Mouse (Mus musculus) adrenal gland, postnatal 10 days (tissue): ENCODE data around the gene Rasgrf1. TPM values are rescaled to one million over a fixed set of nuclear protein-coding genes. Genes with fewer than 3 reads are reported as not detected.

Experiments
- DNase-seq: peaks from one replicate; pipeline ENCODE4 v3.0.0; 2021; ENCODE audit warnings: mixed read lengths
- total RNA-seq, 2 experiments: library from RNA; stranded (reverse); gene quantifications; 2 replicates each; pipeline ENCODE4 v1.2.3; 2021

The Rasgrf1 gene
- total RNA-seq, 2 experiments from 2014 or later, result 1.9 TPM

GRCm38 (mm10) chr9:89968836-89969450 is 59.2 kb downstream of the Rasgrf1 start:
- DNase-seq, result no peak

DNA sequence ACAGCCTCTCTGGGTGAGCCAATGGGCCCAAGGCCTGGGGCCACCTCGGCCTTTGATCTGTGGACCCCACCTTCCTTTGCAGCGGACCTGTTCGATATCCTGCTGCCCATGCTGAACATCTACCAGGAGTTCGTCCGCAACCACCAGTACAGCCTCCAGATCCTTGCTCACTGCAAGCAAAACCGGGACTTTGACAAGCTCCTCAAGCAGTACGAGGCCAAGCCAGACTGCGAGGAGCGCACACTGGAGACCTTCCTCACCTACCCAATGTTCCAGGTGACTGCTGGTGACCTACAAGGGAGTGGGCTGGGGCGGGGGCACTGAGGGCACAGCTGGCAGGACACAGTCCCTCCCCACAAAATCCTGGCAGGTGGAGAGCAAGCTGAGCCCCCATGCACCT is 60.6 kb downstream of the Rasgrf1 start:
- DNase-seq, result no peak

DNA sequence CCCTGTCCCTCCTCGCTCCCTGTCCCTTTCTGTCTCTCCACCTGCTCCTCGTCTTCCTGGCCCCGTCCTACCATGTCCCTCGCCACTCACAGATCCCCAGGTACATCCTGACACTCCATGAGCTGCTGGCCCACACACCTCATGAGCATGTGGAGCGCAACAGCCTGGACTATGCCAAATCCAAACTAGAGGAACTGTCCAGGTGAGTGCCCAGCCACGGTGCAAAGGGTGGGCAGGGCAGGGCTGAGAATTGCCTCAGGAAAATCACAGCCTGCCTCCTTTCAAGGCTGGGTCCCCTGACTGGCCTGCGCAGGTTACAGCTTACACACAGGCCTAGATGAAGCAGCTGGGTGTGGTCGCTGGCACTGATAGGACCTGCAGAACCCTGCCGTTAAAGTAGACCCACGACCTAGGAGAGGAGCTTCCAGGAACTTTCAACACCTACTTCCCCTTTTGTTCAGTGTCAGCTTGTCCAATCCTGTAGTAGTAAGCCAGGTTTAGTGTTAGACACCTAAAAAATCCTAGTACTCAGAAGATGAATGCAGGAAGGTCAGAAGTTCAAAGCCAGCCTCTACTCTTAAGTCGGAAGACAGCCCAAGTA is 61.3 kb downstream of the Rasgrf1 start:
- DNase-seq, result no peak

DNA sequence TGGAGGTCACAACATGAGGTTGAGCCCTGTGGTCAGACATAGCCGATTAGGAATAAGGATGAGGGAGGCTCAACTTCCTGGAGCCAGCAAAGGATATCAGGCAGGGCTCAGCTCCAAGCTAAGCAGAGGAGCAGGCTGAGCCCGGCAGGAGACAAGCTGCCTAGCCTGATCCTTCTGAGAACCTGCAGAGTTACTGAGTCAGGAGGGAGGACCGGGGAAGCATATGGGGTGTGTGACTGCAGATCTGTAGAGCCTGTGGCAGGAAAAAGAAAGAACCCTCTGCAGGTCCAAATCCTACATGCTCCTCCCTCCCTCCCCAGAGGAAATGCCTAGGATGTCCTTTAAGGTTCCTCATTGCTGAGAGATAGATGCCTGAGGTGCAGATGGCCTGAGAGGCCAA is 62.6 kb downstream of the Rasgrf1 start:
- DNase-seq, result no peak

- no peak for DNase-seq
Measured at GRCm38 (mm10) chr9:89973856-89974255, 64.1 kb downstream of the Rasgrf1 start.

GRCm38 (mm10) chr9:89974463-89974931 is 64.8 kb downstream of the Rasgrf1 start:
- DNase-seq, result no peak

- no peak for DNase-seq
Measured at GRCm38 (mm10) chr9:89976366-89976940, 66.7 kb downstream of the Rasgrf1 start.

- DNase-seq, result no peak
Measured at GRCm38 (mm10) chr9:89979248-89979647, 69.5 kb downstream of the Rasgrf1 start.

DNA sequence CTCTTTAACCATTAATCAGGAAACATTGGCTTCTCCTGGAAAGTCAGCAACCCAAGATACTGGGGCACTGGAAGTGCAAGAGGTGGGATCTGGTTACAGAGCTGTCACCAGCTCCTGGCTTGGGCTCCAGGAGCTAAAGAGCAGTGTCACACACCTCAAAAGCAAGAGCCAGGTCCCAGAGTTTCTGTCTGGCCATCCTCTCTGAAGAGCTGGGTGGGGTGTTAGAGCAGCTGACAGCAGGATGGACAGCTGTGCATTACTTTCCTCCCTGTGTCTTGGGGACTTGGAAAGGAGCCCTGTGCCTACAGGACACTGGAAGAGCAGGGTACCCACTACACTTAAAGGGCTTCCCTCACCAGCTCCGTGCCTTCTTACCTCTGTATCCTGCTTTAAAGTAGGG is 72.5 kb downstream of the Rasgrf1 start:
- no peak for DNase-seq

GRCm38 (mm10) chr9:89988053-89988452 is 78.3 kb downstream of the Rasgrf1 start:
- no peak for DNase-seq

DNA sequence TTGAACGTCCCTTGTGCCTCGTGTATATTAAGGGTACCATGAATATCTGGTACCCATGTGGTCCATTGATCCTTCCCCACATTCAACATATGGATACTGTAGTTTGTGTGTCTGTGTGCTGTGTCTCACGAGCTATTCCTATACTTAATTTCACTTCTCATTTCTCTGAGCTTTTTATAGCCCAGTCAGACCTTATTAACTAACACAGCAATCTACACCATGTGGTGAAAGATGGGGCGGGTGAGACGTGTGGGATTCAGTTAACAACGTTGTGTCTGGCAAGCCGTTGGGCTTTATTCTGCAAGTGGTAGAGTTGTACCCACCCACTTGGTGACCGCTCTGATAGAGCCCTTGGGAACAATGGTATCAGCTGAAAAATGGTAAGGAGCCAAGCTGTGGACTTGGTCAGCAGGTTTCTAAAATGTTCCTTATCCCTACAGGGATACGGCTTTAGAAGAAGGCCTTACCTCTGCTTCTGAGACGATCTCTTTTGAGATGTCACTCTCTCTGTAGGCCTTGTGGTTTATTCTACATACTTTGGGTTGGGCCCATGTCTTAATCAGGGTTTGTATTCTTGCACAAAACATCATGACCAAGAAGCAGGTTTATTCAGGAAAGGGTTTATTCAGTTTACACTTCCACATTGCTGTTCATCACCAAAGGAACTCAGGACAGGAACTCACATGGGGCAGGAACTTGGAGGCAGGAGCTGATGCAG is 79.3 kb downstream of the Rasgrf1 start:
- no peak for DNase-seq

DNA sequence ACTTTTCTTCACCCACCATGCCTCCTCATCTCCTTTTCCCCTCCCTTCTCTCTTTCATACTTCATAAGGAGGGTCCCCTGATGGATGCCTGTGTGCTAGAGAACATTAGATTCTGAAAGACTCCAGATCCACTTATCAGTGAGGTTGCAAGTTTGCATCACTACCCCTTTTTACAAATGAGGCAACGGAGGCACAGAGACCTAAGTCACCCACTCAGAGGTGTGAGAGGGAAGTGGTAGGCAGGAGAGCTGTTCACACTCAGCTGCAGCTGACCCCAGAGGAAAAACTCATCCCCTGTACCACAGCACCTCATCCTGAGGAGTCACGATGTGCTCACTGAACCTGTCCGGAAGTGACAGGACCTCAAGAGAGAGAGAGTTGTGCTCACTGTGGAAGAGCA is 96.7 kb downstream of the Rasgrf1 start:
- DNase-seq, result no peak

DNA sequence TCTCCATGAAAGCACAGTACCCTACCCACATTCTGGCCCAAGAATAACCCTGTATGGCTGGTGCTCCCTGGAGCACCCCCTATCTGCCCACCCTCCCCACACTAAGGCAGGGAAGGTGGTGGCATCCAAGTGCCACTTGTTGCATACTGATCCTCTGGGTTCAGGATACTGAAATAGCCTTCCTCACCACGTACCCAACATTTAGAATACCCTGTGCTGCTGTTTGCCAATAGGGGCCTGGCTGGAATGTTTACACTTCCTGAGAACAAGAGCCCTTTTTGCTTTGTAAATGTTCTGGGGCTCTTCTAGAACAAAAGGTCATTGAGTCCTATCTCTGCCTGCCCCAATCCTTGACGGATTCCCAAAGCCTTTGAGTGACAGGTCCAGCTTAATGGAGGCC is 97.4 kb downstream of the Rasgrf1 start:
- no peak for DNase-seq

DNA sequence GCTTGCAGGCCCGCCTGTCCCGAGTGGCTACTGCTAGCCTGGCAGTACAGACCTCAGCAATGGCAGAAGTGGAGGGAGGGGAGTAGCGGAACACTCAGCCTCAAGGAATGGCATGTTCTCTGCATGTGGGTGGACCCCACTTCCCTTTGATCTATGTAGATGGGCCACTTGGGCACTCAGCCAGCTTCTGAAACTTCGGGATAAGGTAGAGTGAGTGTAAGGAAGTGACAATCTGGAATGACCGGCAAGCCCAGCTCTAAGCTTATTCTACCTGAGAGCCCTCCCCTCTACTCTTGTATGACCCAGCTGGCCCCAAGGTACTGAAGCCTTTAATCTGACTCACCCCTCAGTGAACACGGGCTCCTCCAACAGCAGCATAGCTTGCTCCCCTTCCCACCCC is 98.4 kb downstream of the Rasgrf1 start:
- no peak for DNase-seq

- DNase-seq, result no peak
Measured at GRCm38 (mm10) chr9:90011849-90012248, 102.1 kb downstream of the Rasgrf1 start.

DNA sequence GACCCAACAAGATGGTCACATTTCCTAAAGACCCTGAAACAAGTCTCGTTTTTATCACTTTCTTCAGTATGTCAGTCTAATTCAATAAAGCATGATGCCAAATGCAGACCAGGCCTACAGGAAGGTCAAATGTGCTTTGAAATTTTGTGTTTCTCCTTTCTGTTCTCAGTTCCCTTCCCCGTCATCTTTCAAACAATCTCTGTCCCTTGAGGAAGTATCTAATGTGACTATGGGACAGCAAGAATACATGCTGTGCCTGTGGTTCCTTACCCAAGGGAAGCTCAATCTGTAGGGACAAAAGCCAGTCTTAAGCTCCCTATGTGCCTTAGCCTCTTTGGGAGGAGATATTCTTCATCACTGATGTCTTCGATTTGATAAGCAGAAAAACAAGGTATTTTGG is 104.9 kb downstream of the Rasgrf1 start:
- DNase-seq, result no peak

- no peak for DNase-seq
Measured at GRCm38 (mm10) chr9:90016204-90016603, 106.5 kb downstream of the Rasgrf1 start.

GRCm38 (mm10) chr9:90020866-90021265 is 111.2 kb downstream of the Rasgrf1 start:
- no peak for DNase-seq

DNA sequence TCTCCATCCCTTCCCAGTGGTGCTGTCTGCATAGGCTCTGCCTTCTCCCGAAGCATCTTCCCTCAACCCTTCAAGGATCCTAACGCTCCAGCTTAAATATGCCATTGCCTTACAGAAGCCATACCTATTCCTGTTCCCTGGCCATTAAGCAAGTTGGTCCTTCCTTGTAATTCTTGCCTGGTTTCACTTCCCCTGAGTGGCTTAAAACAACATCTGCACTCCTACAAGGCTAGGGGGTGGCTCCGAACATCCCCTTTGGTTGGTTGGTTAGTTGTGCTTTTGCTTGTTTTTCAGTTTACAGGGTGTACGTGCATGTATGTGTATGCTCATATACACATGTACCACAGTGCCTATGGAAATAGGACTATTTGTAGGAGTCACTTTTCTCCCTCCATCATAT is 111.7 kb downstream of the Rasgrf1 start:
- no peak for DNase-seq

GRCm38 (mm10) chr9:90027709-90028108 is 118.0 kb downstream of the Rasgrf1 start:
- DNase-seq, result no peak

DNA sequence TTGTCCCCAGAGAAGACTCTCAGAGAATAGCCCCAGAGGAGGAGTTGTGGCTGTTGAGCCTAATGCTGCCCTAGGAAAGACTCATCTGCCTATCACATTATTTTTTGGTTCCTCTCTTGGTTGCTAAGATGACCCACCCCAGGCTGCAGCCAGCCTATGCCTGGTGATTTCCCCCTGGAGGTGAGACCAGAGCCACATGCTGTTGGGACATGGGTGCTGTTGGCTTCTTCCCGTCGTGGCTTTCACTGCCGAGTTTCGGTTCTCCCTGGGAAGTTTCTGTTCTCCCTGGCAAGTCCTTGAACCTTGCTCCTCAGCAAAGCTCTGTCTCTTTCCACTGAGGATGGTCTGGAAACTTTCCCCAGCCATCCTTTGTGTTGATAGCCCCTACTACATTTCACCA is 124.2 kb downstream of the Rasgrf1 start:
- peak; percentile 12 for DNase-seq

GRCm38 (mm10) chr9:90035168-90035567 is 125.5 kb downstream of the Rasgrf1 start:
- no peak for DNase-seq

DNA sequence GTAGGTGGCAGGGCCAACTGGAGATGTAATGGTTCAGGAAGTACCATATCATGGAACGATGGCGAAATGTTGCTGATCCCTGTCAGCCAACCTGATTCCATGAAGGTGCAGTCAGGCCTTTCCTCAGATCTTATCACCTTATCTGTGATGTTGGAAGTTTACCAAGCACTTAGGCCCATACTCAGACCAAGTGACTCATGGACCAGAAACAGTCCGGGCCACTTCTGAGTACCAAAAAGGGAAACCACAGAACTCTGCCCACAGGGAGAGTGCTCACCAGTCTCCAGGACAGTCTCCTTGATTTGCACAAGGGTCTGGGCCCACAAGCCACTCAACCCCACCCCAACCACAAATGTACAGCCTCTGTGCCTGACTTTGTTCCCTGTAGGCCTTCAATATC is 126.1 kb downstream of the Rasgrf1 start:
- DNase-seq, result no peak
